Mouse (Mus musculus) limb, embryonic 11.5 days (tissue): ENCODE data around the gene Hddc2. TPM values are rescaled to one million over a fixed set of nuclear protein-coding genes. Genes with fewer than 3 reads are reported as not detected.

Experiments
- ATAC-seq: fragments of 200-750 bp; cut with Nextera tagmentation; 2 replicates; pipeline ENCODE4 v1.8.0; 2017; ENCODE audit warnings: low read depth; ENCODE audit not compliant: insufficient number of reproducible peaks, low FRiP score, low TSS enrichment
- DNase-seq: peaks from one replicate; pipeline ENCODE4 v3.0.0-alpha.2; 2015; ENCODE audit warnings: low spot score
- H3K27ac ChIP-seq: fragments of 300-500 bp; sonication (generic); replicated peaks from 2 replicates; pipeline ENCODE4 v1.5.1; 2014; ENCODE audit warnings: low read depth, mild to moderate bottlenecking, low read length
- H3K27me3 ChIP-seq: fragments of 300-500 bp; sonication (generic); 2 replicates; pipeline ENCODE4 v1.6.1; 2014; ENCODE audit warnings: mild to moderate bottlenecking, low read length, mixed read lengths; ENCODE audit not compliant: control insufficient read depth, insufficient read depth
- H3K36me3 ChIP-seq: fragments of 300-500 bp; sonication (generic); 2 replicates; pipeline ENCODE4 v1.6.1; 2014; ENCODE audit warnings: mild to moderate bottlenecking, low read length, moderate library complexity, mixed read lengths; ENCODE audit not compliant: control insufficient read depth, insufficient read depth
- H3K4me1 ChIP-seq: fragments of 300-500 bp; sonication (generic); 2 replicates; pipeline ENCODE4 v1.6.1; 2014; ENCODE audit warnings: low read length, mixed read lengths; ENCODE audit not compliant: control insufficient read depth, insufficient read depth
- H3K4me2 ChIP-seq: fragments of 300-500 bp; sonication (generic); 2 replicates; pipeline ENCODE4 v1.6.1; 2014; ENCODE audit warnings: low read depth, mild to moderate bottlenecking, moderate library complexity; ENCODE audit not compliant: severe bottlenecking
- H3K4me3 ChIP-seq: fragments of 300-500 bp; sonication (generic); 2 replicates; pipeline ENCODE4 v1.5.1; 2014; ENCODE audit warnings: low read depth, low read length
- H3K9ac ChIP-seq: fragments of 300-500 bp; sonication (generic); 2 replicates; pipeline ENCODE4 v1.6.1; 2014; ENCODE audit warnings: mild to moderate bottlenecking, low read length
- H3K9me3 ChIP-seq: fragments of 300-500 bp; sonication (generic); 2 replicates; pipeline ENCODE4 v1.6.1; 2016; ENCODE audit warnings: low read length; ENCODE audit not compliant: control insufficient read depth
- WGBS: fragments of 180-500 bp; shearing (Covaris S2); extraction: QIAGEN DNeasy Blood & Tissue Kit; methylation state at CpG from one replicate; pipeline ENCODE4 v1.1.7; 2014; 5-methylcytosine and 5-hydroxymethylcytosine counted together
- polyA plus RNA-seq: library from polyadenylated mRNA; unstranded; fragments of >200 nt; fragmentation: Nextera tagmentation; extraction: Ambion mirVana; gene quantifications from 2 replicates; pipeline ENCODE4 v1.2.1, GENCODE M21; 2014

Hddc2 gene
- polyA plus RNA-seq: 84.6 and 97.1 TPM in 2 replicates

GRCm38 (mm10) chr10:31312865-31313848, at the start of gene Hddc2:
Gene Hddc2, plus strand, starts transcription at chr10:31313383.
- WGBS: 3% methylated on average over 41 of the region's 44 CpGs
- no peaks in the 10 kb centered on the region for H3K36me3 ChIP-seq
- peak; percentile 97 for ATAC-seq

GRCm38 (mm10) chr10:31272738-31273137, 40.4 kb upstream of the Hddc2 start:
- no peak overlapping the region for H3K27ac ChIP-seq
- no peak overlapping the region for H3K9ac ChIP-seq
- no peak for DNase-seq
- ATAC-seq: no peak
- no peak overlapping the region for H3K4me2 ChIP-seq
- no peak overlapping the region for H3K4me3 ChIP-seq
- H3K27me3 ChIP-seq: no peaks in the 10 kb centered on the region
- no peaks in the 10 kb centered on the region for H3K9me3 ChIP-seq
- no peaks in the 10 kb centered on the region for H3K4me1 ChIP-seq
- WGBS: 64% methylated on average over 2 of the region's 2 CpGs
- no peaks in the 10 kb centered on the region for H3K36me3 ChIP-seq

More at GRCm38 (mm10) chr10:31312865-31313848, at the start of gene Hddc2:
- peak within 1 kb of the TSS; percentile 32 for H3K4me2 ChIP-seq
- H3K4me3 ChIP-seq: peak within 1 kb of the TSS; percentile 49
- no peaks in the 10 kb centered on the region for H3K9me3 ChIP-seq
- H3K9ac ChIP-seq: peak within 1 kb of the TSS; percentile 80
- no peaks in the 10 kb centered on the region for H3K27me3 ChIP-seq
- H3K4me1 ChIP-seq: no peaks in the 10 kb centered on the region
- peak; percentile 88 for DNase-seq
- H3K27ac ChIP-seq: peak within 1 kb of the TSS; percentile 77

DNA sequence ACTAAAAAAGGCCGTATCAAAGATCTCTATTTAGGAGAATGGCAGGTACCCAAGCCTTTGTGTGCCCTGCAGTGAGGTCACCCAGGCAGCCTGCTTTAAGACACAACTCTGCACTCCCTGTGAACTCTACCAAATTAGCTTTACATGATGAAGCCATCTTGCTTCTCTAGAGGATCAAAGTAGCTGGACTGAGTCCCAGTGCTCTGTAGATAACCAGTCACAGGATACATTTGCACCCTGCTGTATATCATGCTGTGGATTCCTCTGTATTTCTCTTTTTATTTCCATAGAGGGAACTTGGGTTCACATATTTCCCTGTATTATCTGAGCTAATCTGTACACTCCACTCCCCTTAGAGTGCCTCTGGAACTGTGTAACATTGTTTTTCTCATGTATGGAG, 40.0 kb upstream of the Hddc2 start:
- 79% methylated on average over 1 of the region's 1 CpGs for WGBS
- Histone ChIP-seq H3K4me3 (no peak overlapping the region), H3K4me2 (no peak overlapping the region), H3K4me1 (no peaks in the 10 kb centered on the region), H3K36me3 (no peaks in the 10 kb centered on the region), H3K9ac (no peak overlapping the region), H3K9me3 (no peaks in the 10 kb centered on the region), H3K27me3 (no peaks in the 10 kb centered on the region), H3K27ac (no peak overlapping the region)
- DNase-seq (no peak), ATAC-seq (no peak)

DNA sequence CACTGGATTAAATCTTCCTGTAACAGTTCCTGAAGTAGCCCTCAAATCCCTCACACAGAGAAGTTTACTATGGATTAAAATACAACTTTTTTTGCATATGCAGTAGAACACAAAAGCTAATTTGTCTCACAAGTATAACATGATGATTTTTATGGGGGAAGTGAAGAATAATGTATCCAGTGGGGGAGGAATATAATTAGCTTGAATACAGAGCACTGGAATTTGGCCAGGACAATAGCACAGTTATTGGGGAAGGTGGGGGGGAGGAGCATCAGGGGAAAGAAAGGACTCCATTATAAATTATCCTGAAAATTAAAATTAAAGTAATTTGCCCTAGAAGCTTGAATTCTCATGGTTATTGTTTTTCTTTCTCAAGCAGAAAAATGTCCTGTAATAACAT, 25.4 kb upstream of the Hddc2 start:
- no peak overlapping the region for H3K9ac ChIP-seq
- no peaks in the 10 kb centered on the region for H3K36me3 ChIP-seq
- ATAC-seq (no peak), DNase-seq (no peak)
- H3K4me1 ChIP-seq: no peaks in the 10 kb centered on the region
- no peaks in the 10 kb centered on the region for H3K27me3 ChIP-seq
- H3K4me2 ChIP-seq: no peak overlapping the region
- H3K9me3 ChIP-seq: no peaks in the 10 kb centered on the region
- H3K27ac ChIP-seq: no peak overlapping the region
- H3K4me3 ChIP-seq: no peak overlapping the region

DNA sequence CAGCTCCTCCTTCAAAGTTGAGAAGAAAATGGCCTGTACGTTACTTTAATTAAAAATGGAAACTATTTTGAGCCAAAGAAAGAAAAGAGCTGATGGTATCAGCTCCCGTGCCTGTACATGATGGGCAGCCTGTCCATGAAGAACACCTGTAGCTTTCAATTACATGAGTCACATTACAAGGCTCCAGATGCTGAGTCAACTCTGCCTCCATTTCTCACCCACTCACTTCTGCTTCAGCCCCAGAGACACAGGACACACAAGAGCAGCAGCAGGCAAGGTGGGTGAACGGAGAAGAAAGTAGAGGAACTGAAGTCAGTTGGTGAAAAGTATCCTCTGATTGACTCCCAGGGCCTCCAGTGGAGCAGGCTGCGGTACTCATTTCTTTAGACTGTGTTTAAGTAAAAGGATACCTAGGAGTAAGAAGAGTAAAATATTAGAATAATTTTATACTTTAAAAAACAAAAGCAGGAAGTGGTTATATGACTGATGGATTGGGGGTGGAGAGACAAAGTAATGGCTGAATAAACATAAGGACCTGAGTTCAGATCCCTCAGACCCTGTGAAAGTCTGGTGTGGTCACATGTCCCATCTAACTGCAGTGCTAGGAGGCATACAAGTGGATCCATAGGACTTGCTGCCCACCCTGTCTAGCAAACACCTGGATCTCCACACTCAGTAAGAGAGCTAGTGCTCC, 24.3 kb upstream of the Hddc2 start:
- H3K9ac ChIP-seq: no peak overlapping the region
- no peak overlapping the region for H3K27ac ChIP-seq
- no peaks in the 10 kb centered on the region for H3K27me3 ChIP-seq
- no peak for DNase-seq
- WGBS: 89% methylated on average over 4 of the region's 4 CpGs
- no peaks in the 10 kb centered on the region for H3K36me3 ChIP-seq
- ATAC-seq: no peak
- no peaks in the 10 kb centered on the region for H3K9me3 ChIP-seq
- no peaks in the 10 kb centered on the region for H3K4me1 ChIP-seq
- no peak overlapping the region for H3K4me3 ChIP-seq
- no peak overlapping the region for H3K4me2 ChIP-seq

DNA sequence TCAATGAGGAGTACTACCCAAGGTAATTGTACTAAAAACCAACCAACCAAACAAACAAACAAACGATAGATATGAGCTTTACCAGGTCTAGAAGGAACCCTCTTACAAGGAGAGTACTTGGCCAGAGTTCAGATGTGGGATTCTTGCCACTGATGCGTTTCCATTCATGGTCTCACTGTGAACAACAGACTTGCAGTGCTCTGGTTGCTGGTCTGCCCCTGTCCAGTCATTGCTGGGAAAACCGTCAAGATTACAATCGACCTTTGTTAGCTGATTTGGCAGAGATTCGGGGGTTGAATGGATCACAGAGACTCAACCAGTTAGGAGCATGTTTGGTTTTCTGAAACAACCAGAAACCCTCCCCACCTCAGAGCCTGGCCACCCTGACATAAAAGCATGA, 17.5 kb upstream of the Hddc2 start:
- WGBS: 66% methylated on average over 5 of the region's 5 CpGs

DNA sequence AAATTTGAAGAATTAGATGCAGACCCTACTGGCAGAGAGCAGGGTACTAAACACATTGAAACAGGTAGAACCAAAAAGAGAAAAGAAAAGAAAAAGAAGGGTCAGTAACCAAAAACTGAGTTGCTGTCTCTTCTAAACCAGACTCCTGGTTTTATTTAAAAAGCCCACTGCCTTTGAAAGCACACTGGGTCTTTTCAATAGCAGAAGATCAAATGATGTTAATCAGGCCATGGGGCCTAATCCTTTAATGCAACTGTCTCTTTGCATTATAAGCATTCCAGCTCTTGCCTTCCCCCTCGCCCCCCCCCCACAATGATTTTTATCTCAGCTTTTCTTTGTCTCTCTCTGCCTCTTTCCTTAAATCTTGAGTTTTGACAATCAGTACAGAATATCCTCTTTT, 16.7 kb upstream of the Hddc2 start:
- WGBS: 50% methylated on average over 1 of the region's 1 CpGs
- ATAC-seq: no peak

More for the DNA sequence above, 17.5 kb upstream of the Hddc2 start:
- no peaks in the 10 kb centered on the region for H3K27me3 ChIP-seq
- no peak overlapping the region for H3K4me3 ChIP-seq
- DNase-seq (no peak), ATAC-seq (no peak)
- no peak overlapping the region for H3K9ac ChIP-seq
- no peaks in the 10 kb centered on the region for H3K36me3 ChIP-seq
- H3K4me2 ChIP-seq: no peak overlapping the region
- no peaks in the 10 kb centered on the region for H3K9me3 ChIP-seq
- H3K27ac ChIP-seq: no peak overlapping the region
- H3K4me1 ChIP-seq: no peaks in the 10 kb centered on the region

GRCm38 (mm10) chr10:31297106-31297505, 16.1 kb upstream of the Hddc2 start:
- ATAC-seq (no peak), DNase-seq (no peak)
- no peaks in the 10 kb centered on the region for H3K27me3 ChIP-seq
- H3K4me1 ChIP-seq: no peaks in the 10 kb centered on the region
- no peaks in the 10 kb centered on the region for H3K9me3 ChIP-seq
- no peak overlapping the region for H3K27ac ChIP-seq
- no peak overlapping the region for H3K4me2 ChIP-seq
- no peak overlapping the region for H3K4me3 ChIP-seq
- no peak overlapping the region for H3K9ac ChIP-seq
- no peaks in the 10 kb centered on the region for H3K36me3 ChIP-seq
- WGBS: 64% methylated on average over 4 of the region's 4 CpGs

More for the DNA sequence above, 16.7 kb upstream of the Hddc2 start:
- no peak for DNase-seq
- Histone ChIP-seq H3K27ac (no peak overlapping the region), H3K4me3 (no peak overlapping the region), H3K9me3 (no peaks in the 10 kb centered on the region), H3K9ac (no peak overlapping the region), H3K27me3 (no peaks in the 10 kb centered on the region), H3K4me2 (no peak overlapping the region), H3K4me1 (no peaks in the 10 kb centered on the region), H3K36me3 (no peaks in the 10 kb centered on the region)
